8 mouse cellular contexts compared by ENCODE assay signal in the genomic region with DNA sequence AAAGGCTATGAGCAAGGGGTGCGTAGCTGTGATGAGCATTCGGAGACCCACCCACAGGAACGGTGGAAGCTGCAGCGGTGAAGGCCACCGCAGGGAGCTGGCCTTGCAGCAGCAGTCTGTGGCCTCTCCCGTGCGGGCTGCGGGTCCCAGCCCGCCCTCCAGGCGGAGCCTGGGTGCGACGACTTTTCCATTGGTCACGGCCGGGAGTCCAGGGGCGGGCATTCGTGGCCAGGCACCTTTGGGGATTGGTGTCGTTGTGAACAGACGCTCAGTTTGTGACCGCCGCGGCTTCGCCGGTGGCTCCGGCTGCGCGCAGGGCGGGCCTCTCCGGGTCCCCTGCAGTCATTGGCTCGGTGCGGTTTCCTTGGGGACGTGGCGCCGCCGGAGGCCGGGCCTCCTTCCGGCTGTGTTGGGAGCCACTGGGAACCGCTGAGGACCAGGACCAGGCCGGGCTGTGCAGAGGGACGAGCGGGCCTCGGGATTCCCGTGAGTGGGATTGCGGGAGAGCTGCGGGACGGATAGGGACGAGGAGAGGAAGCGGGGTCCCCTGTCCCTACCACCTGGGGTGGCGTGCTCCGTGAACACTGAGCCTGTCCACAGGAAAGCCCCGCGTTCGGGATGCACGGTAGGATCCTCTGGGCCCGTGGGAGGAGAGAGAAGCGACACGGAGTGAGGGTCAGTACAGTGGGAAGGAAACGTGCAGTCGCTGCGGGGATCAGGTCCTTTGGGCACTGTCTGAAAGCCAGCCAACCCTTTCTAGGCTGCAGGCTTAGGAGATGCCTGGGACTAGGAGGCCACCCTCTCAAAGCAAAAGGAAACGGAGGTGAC. TPM values are rescaled to one million over a fixed set of nuclear protein-coding genes. Genes with fewer than 3 reads are reported as not detected.
A peak's percentile ranks its signal among the peaks of the same experiment; 100 is the strongest.
DNase-seq lines count a peak whose midpoint lies in the region; ATAC-seq and TF ChIP-seq lines count a peak whose summit lies in the region.

Entpd7 (plus strand) TSS at position 254 of the 828 bp plus-strand sequence.

- peak; percentile 98 to 100 for ATAC-seq in hematopoietic stem cell, adult 5-6 weeks (replicated peaks in 1 of 2; ENCODE audit: insufficient read depth in 1 of 2, low FRiP score in 2 of 2, low TSS enrichment in 1 of 2, low read depth in 1 of 2, poor library complexity in 2 of 2, severe bottlenecking in 2 of 2)
- peak; percentile 100 for ATAC-seq in lung, embryonic 16.5 days (ENCODE audit: low read depth)

- TF ChIP-seq EP300 in MEL (IDR thresholded peaks at IDR 0.05; ENCODE audit: low read depth in 1 of 2, low read length in 2 of 2) = no peak

- peak; percentile 99 for DNase-seq in MEL (ENCODE audit: low read depth, low spot score)
- peak; percentile 97 to 98 for DNase-seq in cerebellum, adult 2 months
- peak; percentile 98 for DNase-seq in forelimb bud, embryonic 11.5 days (ENCODE audit: low read depth, low spot score)
- peak; percentile 87 for DNase-seq in layer of hippocampus, adult 9-10 months (ENCODE audit: low spot score)
- DNase-seq in ovary, postnatal 10 days (ENCODE audit: low spot score) = peak; percentile 84
- peak; percentile 89 for DNase-seq in thymus, postnatal 10 days (ENCODE audit: low spot score in 2 of 2)

- H3K27me3 ChIP-seq in MEL (ENCODE audit: control insufficient read depth in 1 of 2, insufficient read depth in 2 of 2, low read length in 2 of 2) = no peaks in the 10 kb centered on the region
- H3K27me3 ChIP-seq in cerebellum, adult 2 months (ENCODE audit: control insufficient read depth, insufficient read depth, low read length) = no peaks in the 10 kb centered on the region
- no peaks in the 10 kb centered on the region for H3K27me3 ChIP-seq in lung, embryonic 16.5 days (ENCODE audit: control insufficient read depth, insufficient read depth, low read depth, low read length)

- peak within 1 kb of the TSS; percentile 95 for H3K4me2 ChIP-seq in lung, embryonic 16.5 days (ENCODE audit: low read depth, low read length)

- TF ChIP-seq POLR2A in MEL (IDR thresholded peaks at IDR 0.05; ENCODE audit: control insufficient read depth in 1 of 2, insufficient read depth in 1 of 2, low read depth in 1 of 2, low read length in 2 of 2, poor library complexity in 1 of 2) = peak; percentile 86 to 93; a peak in 3 of 4 replicates
- peak; percentile 87; the same call in 1 of the 2 replicates for TF ChIP-seq POLR2A in cerebellum, adult 2 months (IDR thresholded peaks at IDR 0.05; ENCODE audit: borderline replicate concordance, insufficient read depth, low read length)

- peaks cover 0 to 4% of the 10 kb centered on the region in 2 experiments; a peak in 1 of 4 replicates for H3K36me3 ChIP-seq in MEL (ENCODE audit: control insufficient read depth in 1 of 2, insufficient read depth in 2 of 2, low read length in 2 of 2)
- H3K36me3 ChIP-seq in lung, embryonic 16.5 days (ENCODE audit: control insufficient read depth, insufficient read depth, low read length) = peaks cover 3% of the 10 kb centered on the region

- peaks cover 3 to 9% of the 10 kb centered on the region in 2 experiments; a peak in 3 of 4 replicates for H3K4me1 ChIP-seq in MEL (ENCODE audit: control insufficient read depth in 1 of 2, insufficient read depth in 2 of 2, low read length in 2 of 2)
- peaks cover 8% of the 10 kb centered on the region for H3K4me1 ChIP-seq in cerebellum, adult 2 months (ENCODE audit: control insufficient read depth, insufficient read depth, low read length)
- peaks cover 5% of the 10 kb centered on the region; the same call in 1 of the 2 replicates for H3K4me1 ChIP-seq in lung, embryonic 16.5 days (replicated peaks; ENCODE audit: control insufficient read depth, insufficient read depth, low read length)

- TF ChIP-seq RAD21 in MEL (IDR thresholded peaks at IDR 0.05; ENCODE audit: low read depth, low read length) = no peak

- no peaks in the 10 kb centered on the region for H3K9me3 ChIP-seq in MEL (replicated peaks; ENCODE audit: insufficient read depth, low read length)
- H3K9me3 ChIP-seq in lung, embryonic 16.5 days (ENCODE audit: control insufficient read depth, low read length) = no peaks in the 10 kb centered on the region

- H3K9ac ChIP-seq in MEL (ENCODE audit: control insufficient read depth, low read depth, low read length, poor library complexity, severe bottlenecking) = peak within 1 kb of the TSS; percentile 71
- H3K9ac ChIP-seq in lung, embryonic 16.5 days (ENCODE audit: low read length) = peak within 1 kb of the TSS; percentile 90

- 0 out of 6 replicates have a peak, but pooled peaks of 1 of the 3 experiments have one; percentile 4 for TF ChIP-seq CTCF in MEL (IDR thresholded peaks at IDR 0.05 in 2 of 3, conservative IDR thresholded peaks at IDR 0.05 in 1 of 3; ENCODE audit: control insufficient read depth in 1 of 3, insufficient read depth in 1 of 3, low read depth in 2 of 3, low read length in 3 of 3, poor library complexity in 1 of 3, severe bottlenecking in 1 of 3)
- peak; percentile 50 for TF ChIP-seq CTCF in cerebellum, adult 2 months (IDR thresholded peaks at IDR 0.05; ENCODE audit: borderline replicate concordance, insufficient read depth, low read depth, low read length)

- peak within 1 kb of the TSS; percentile 69 to 87 for H3K4me3 ChIP-seq in MEL (ENCODE audit: control insufficient read depth in 1 of 2, insufficient read depth in 1 of 2, low read depth in 2 of 2, low read length in 2 of 2)
- peak within 1 kb of the TSS; percentile 98 for H3K4me3 ChIP-seq in cerebellum, adult 2 months (replicated peaks; ENCODE audit: insufficient read depth, low read depth, low read length)
- peak within 1 kb of the TSS; percentile 88 for H3K4me3 ChIP-seq in lung, embryonic 16.5 days (ENCODE audit: low read length)

- WGBS in cerebellum, adult 2 months = under 1% methylated on average over 60 of the region's 60 CpGs
- under 1% methylated on average over 55 of the region's 60 CpGs for WGBS in lung, embryonic 16.5 days

- H3K79me2 ChIP-seq in MEL (ENCODE audit: control insufficient read depth, insufficient read depth, low read length, poor library complexity) = peaks cover 1% of the 10 kb centered on the region; the same call in 1 of the 2 replicates

- peak within 1 kb of the TSS; percentile 8 for H3K27ac ChIP-seq in MEL (ENCODE audit: control insufficient read depth, low read depth, low read length)
- peak within 1 kb of the TSS; percentile 49 for H3K27ac ChIP-seq in cerebellum, adult 2 months (ENCODE audit: insufficient read depth, low read length)
- peak within 1 kb of the TSS; percentile 33; the same call in 1 of the 2 replicates for H3K27ac ChIP-seq in lung, embryonic 16.5 days (ENCODE audit: low read length)

TF ChIP-seq in MEL, 35 proteins besides CTCF, POLR2A, EP300 and RAD21:
- TF ChIP-seq NRF1 (IDR thresholded peaks at IDR 0.05; ENCODE audit: insufficient read depth, low read depth, low read length, poor library complexity, severe bottlenecking) (peak; percentile 65), JUND (IDR thresholded peaks at IDR 0.05; ENCODE audit: low read depth, low read length) (no peak), KAT2A (conservative IDR thresholded peaks at IDR 0.05; ENCODE audit: low read depth, low read length) (no peak), ELF1 (IDR thresholded peaks at IDR 0.05; ENCODE audit: low read depth, low read length) (peak; percentile 77; the same call in 1 of the 2 replicates), MAZ (IDR thresholded peaks at IDR 0.05; ENCODE audit: low read depth, low read length) (peak; percentile 27; the same call in 1 of the 2 replicates), SIN3A (IDR thresholded peaks at IDR 0.05; ENCODE audit: low read length) (peak; percentile 95; the same call in 1 of the 2 replicates), ETS1 (IDR thresholded peaks at IDR 0.05; ENCODE audit: low read depth, low read length) (0 out of 2 replicates have a peak, but pooled peaks have one; percentile 20), SMC3 (IDR thresholded peaks at IDR 0.05; ENCODE audit: low read depth, low read length) (no peak), UBTF (IDR thresholded peaks at IDR 0.05; ENCODE audit: borderline replicate concordance, insufficient read depth, low read depth, low read length) (no peak), MAX (IDR thresholded peaks at IDR 0.05; ENCODE audit: low read length) (peak; percentile 36; the same call in 1 of the 2 replicates), POLR2AphosphoS2 (IDR thresholded peaks at IDR 0.05; ENCODE audit: low read length) (no peak; the same call in 1 of the 2 replicates), GATA1 (IDR thresholded peaks at IDR 0.05; ENCODE audit: low read depth, low read length) (no peak), NELFE (IDR thresholded peaks at IDR 0.05; ENCODE audit: low read depth, low read length) (peak; percentile 85), BHLHE40 (IDR thresholded peaks at IDR 0.05; ENCODE audit: borderline replicate concordance, low read depth, low read length) (no peak), MYB (IDR thresholded peaks at IDR 0.05; ENCODE audit: low read depth, low read length) (no peak), ZMIZ1 (IDR thresholded peaks at IDR 0.05; ENCODE audit: low read depth, low read length) (peak; percentile 87; the same call in 1 of the 2 replicates), TBP (IDR thresholded peaks at IDR 0.05; ENCODE audit: low read depth, low read length) (peak; percentile 78), MXI1 (IDR thresholded peaks at IDR 0.05; ENCODE audit: low read depth, low read length) (peak; percentile 89), TCF12 (IDR thresholded peaks at IDR 0.05; ENCODE audit: low read depth, low read length) (peak; percentile 31), USF2 (IDR thresholded peaks at IDR 0.05; ENCODE audit: borderline replicate concordance in 1 of 2, insufficient read depth in 1 of 2, low read depth in 1 of 2, low read length in 2 of 2) (no peak), RCOR1 (IDR thresholded peaks at IDR 0.05; ENCODE audit: low read depth, low read length) (no peak), MEF2A (IDR thresholded peaks at IDR 0.05; ENCODE audit: extremely low read depth, insufficient replicate concordance, low read depth, low read length, poor library complexity, severe bottlenecking) (no peak), HCFC1 (IDR thresholded peaks at IDR 0.05; ENCODE audit: low read depth, low read length) (peak; percentile 74; the same call in 1 of the 2 replicates), MYC (IDR thresholded peaks at IDR 0.05; ENCODE audit: low read depth, low read length) (0 out of 2 replicates have a peak, but pooled peaks have one; percentile 37), ZKSCAN1 (IDR thresholded peaks at IDR 0.05; ENCODE audit: low read depth, low read length) (no peak), CHD2 (IDR thresholded peaks at IDR 0.05; ENCODE audit: low read length) (no peak)

RNA-seq across cellular contexts. Expression of gene Entpd7, which starts in this region (rescaled TPM):
- total RNA-seq in MEL (2012; rRNA removed) = 7.7 and 8.0 TPM in 2 replicates
- 1 to 10 TPM in 1 of 2 experiments, not detected in 1; 4.2 TPM for polyA plus RNA-seq in MEL (2012; ENCODE audit: insufficient read depth in 1 of 2, insufficient read length in 2 of 2, low read depth in 1 of 2, low replicate concordance in 2 of 2, missing spikeins in 1 of 2)
- 10.8 and 11.7 TPM in 2 replicates for polyA plus RNA-seq in cerebellum, adult 2 months (2012; rRNA removed)
- 3.8 and 5.4 TPM in 2 replicates for total RNA-seq in hematopoietic stem cell, adult 5-6 weeks (2017)
- 9.2 and 9.5 TPM in 2 replicates for polyA plus RNA-seq in lung, embryonic 16.5 days (2015; fragmentation: Nextera tagmentation; extraction: Ambion mirVana)

Comparison
In these comparisons a context has a peak if more than half of its experiments do, and no peak if none do; other contexts are left out.
1. Peak in every context shown above with its lines: DNase-seq, ATAC-seq, H3K4me3 ChIP-seq and H3K27ac ChIP-seq.